Mouse (Mus musculus): ENCODE data around the gene Ficd. TPM values are rescaled to one million over a fixed set of nuclear protein-coding genes. Genes with fewer than 3 reads are reported as not detected.

Gene Ficd
- total RNA-seq, 1 experiment from 2014 or later: 8.2 TPM

DNA sequence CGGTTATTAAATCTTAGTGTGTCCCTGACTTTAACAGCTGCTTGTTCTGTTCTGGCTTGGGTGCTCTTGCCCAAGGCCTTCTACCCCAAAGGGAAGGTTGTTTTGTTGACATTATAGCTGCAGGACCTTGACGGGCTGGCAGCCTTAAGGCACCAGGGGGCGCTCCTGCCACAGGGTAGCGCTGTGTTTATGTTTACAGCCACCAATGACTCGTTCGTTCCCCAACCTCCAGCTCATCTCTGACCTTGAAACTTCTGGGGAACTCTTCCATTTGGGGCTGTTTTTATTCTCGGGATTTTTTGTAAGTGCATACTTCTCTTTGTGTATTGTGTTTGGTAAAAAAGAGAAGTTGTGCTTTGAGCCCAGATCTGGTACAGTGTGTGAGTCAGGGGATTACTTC is 38.1 kb downstream of the Ficd start:
- DNase-seq: peak; percentile 96

DNA sequence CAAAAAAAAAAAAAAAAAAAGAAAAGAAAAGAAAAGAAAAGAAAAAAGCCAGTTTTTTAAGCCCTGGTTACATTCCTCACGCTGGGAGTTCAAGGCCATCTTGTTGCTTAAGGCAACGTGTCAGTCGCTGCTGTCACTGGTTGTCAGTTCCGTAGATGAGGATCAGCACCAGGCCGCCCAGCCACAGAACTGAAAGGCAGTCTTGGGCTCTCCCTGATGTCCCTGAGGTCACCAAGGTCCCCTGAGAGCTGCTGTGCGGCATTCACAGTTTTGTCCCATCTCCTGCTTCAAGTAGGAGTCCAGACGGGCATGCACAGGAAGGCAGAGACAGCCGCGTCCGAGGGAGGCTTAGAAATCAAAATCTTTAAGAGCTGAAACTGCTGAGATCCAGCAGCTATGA is 40.0 kb downstream of the Ficd start:
- DNase-seq: peak; percentile 42

DNA sequence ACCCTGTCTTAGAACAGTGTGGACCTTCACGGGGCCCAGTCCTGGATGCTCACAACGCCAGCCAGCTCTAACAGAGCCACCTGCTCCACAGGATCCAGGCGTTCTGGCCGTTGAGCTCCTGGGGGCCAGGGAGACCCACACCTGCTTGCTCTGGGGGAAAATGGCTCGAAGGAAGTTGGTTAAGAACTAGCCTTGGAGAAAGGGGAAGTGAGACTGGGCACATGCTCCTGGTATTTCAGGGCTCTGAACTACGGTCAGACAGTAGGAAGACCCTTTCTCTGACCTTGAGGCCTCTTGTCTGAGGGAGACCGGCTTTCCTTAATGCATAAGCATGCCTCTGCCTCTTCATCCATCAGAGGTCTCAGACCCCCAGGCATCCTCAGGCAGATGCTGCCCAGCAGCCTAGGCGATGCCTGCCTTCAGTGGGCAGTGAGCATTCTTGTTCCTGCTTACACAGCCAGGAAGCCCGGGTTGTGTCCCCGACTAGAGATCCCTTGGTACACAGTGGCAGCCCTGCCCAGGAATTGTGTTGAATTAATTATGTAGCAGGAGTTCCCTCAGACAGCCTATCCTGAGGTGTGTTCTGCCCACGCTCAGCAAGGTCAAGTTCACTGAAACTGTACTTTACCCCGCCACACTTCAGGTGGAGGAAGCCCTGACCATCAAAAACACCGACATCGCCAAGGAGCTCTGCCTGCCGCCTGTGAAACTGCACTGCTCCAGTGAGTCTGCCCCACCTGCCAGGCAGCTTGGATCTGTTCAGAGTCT is 40.7 kb downstream of the Ficd start:
- DNase-seq: no peak

DNA sequence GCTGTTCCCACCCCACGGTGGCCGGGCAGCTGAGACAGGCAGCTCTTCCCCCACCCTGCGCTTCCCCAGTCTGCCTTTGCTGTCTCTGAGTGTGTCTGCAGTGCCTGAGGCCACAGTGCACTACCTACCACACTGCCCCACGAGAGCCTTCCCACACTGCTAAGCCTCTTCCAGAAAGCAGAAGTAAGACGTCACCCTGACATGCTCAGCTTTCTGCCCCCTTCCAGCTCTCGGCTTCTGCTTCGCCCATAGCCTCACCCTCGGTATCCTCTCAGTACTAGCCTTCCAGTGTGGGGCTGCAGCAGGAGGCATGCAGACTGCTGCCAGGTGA is 41.3 kb downstream of the Ficd start:
- no peak for DNase-seq

DNA sequence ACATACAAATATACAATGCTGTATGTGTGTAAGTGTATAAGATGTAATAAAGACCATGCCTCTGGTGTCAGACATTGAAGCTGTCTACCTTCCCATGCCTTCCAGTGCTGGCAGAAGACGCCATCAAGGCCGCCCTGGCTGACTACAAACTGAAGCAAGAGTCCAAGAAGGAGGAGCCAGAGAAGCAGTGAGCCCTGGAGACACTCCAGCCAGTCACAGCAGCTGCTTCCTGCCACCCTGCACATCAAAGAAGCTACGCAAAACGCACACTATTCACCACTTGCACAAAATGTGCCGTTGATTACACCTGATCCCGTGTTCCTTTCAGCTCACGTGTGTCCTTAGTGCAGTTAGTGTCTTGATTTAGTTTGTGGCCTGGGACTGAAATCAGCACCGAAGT is 42.1 kb downstream of the Ficd start:
- peak; percentile 71 for DNase-seq

DNA sequence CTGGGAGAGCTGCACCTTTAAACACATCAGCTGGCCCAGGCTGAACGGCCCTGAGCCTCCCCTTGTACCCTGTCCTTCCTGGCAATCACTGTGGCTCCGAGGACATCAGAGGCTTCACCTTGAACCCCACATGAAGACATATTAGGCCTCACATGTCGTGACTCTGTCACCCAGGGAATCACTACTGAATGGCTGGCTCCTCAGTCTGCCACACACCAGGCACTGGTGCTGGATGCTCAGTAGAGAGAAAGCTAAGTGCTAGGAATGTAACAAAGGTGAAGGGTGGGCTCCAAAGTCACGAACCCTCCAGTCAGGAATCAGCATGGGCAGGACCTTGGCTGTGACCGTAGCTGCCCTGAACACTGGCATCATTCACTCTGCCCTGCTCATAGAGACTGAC is 44.0 kb downstream of the Ficd start:
- DNase-seq: peak; percentile 68

DNA sequence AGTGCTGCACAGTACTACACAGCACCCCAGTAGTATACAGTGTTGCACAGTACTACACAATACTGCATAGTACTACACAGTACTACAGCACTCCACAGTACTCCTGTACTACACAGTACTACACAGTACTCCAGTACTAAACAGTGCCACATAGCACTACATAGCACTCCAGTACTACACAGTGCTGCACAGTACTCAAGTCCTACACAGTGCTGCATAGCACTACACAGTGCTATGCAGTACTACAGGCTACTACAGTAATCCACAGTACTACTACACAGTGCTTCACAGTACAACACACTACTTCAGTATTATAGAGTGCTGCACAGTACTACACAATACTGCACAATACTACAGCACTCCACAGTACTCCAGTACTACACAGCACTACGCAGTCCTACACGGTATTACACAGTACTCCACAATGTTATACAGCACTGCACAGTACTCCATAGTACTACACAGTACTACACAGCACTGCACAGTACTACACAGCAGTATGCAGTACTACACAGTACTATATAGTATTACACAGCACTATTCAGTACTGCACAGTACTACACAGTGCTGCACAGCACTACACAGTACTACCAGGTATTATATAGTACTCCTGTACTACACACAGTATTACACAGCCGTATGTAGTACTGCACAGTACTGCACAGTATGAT is 44.6 kb downstream of the Ficd start:
- no peak for DNase-seq

DNA sequence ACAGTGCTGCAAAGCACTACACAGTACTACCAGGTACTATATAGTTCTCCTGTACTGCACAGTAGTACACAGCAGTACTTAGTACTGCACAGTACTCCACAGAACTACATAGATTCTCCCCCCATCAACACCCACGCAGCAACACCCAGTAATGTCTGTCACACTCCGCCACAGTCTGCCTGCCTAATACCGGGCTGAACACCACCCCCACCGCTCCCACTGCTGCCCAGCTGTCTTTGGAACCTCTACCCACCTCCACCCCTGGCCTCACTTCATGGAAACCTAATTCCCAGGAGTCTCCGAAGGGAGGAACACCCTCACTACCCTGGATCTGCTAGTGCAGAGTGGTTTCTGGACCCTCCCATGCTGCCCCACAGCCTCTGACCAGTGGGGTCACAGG is 45.2 kb downstream of the Ficd start:
- no peak for DNase-seq

DNA sequence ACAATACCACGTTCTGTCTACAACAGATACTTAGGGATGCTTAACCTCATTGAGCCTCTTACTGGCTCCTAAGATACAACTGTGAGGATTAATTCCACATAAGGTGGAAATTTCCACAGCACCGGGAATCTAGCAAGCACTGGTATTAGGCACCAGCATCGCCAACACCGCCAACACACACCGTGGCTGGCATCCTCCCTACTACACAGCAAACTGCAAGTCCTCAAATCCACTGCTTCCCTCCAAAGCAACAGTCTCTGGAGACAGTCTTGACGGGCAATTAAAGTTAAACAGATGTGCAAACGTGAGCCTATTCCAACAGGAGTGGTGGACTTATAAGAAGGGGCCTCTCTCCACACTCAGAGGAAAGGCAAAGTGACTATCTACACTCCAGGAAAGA is 45.7 kb downstream of the Ficd start:
- no peak for DNase-seq

DNA sequence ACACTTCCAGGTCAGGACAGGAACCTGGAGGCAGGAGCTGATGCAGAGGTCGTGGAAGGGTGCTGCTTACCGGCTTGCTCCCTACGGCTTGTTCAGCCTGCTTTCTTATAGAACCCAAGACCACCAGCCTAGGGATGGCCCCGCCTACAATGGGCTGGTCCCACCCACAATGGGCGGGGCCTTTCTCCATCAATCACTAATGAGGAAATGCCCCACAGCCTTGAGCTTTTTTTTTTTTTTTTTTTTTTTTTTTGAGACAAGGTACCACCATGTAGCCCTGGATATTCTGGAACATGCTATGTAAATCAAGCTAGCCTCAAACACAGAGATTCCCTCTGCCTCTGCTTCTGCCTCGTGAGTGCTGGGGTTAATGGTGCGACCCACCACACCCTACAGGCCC is 46.3 kb downstream of the Ficd start:
- DNase-seq: no peak

DNA sequence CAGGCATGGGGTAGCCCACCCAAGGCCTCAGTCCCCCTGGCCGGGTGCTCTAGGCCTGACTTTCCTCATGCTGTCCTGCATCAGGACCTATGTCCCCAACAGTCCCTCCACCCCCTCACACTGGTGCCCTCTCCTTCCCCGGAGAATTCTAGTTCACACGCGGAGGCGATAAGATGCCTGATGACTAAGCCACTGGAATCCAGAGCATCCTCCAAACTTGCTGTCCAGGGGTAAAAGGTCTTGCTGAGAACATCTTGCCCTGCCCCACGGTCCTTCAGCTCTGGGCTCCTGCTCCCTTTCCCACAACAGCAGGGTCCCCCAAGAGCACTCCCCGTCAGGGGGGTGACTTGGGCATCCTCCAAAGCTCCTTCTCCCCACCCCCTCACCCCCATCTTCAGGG is 47.0 kb downstream of the Ficd start:
- DNase-seq: no peak

DNA sequence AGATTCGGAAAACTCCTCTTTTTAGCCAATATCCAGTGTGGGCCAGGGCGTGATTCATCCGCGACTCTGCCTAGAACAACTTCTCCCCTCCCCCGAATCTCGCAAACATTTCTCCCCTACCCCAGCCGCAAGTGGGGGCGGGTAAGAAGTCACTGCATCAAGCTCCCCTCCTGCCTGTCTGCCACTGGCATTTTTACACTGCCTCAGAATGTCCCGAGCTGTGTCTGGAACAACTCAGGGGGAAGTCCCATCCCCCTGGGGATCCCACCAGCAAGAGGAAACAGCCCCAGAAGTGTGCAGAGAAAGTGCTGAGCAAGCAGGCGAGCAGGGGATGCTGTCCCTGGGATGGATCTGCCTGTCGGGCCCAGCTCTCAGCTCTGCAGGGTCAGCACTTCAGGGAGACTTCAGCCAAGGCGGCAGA is 48.0 kb downstream of the Ficd start:
- DNase-seq: peak; percentile 55

DNA sequence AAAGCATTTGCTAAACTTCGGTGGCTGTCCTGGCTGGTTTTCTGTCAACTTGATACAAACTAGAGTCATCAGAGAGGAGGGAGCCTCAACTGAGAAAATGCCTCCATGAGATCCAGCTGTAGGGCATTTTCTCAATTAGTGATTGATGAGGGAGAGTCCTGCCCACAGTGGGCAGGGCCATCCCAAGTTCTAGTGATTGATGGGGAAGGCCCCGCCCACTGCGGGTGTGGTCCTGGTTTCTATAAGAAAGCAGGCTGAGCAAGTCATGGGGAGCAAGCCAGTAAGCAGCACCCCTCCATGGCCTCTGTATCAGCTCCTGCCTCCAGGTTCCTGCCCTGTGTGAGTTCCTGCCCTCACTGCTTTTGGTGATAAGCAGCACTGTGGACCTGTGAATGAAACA is 48.5 kb downstream of the Ficd start:
- peak; percentile 27 for DNase-seq

DNA sequence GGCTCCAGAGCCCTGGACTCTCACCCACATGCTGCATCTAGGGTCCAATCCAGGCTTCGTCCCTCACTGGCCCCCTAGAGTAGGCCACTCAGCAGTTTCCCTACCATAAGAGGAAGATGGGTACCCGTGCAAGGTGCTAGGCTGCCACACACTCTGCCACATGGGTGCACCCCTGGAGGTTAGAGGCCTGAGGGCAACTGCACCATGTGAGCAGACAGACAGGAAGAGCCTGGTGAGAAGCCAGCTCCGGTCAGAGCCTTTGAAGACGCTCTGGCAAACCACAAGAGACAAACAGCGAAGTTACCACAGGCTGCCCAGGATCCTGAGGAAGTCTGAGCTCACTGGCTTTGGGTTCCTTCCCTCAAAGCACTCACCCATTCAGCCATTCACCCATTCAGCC is 51.4 kb downstream of the Ficd start:
- DNase-seq: no peak

DNA sequence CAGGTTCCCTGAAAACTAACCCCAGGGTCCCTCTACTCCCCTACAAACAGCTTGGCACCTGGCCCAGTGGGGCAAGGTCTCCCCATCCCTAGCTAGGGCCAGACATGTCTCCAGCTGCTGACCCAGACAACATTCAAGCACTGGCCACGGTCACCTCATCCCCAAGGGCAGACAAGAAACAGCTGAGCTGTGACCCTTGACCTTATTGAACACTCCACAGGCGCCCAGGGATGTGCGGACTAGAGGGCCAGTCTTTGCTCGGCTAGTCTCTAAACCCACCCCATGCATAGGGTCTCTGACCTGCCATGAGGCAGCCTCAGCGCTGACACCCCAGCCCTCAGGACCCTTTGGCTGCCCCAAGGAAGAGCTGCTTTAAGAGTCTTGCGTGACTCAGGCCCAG is 53.0 kb downstream of the Ficd start:
- DNase-seq: peak; percentile 34

DNA sequence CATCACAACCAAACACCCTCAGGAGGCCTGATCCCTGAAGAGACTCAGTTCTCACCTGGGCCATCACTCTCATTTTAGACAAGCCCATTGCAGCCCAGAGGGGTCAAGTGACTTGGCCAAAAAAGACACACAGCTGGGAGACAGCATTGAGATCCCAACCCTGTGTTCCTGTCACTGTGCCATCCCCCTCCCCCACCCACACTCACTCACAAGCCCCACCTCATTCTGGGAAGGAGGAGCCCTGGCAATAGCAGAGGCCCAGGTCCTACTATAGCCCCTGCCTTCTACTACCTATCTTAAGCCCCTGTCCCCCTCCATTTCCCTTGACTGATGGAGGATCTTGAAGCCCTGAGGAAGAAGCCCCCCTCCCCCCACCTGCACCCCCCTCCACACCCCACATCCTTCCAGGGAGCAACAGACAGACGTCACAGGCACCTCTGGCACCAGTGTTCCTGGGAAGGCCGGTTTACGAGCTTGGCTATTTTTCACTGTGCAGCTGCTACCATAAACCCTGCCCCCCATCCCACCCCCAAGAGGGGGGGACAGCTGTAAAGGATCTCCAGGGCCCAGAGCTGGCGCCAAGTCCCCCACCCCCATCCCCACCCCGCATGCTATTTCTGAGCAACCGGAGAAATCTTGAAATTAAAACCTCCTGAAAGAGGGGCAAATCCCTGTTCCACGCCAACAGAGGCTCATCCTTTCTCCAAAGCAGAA is 53.6 kb downstream of the Ficd start:
- peak; percentile 33 for DNase-seq

Other genes starting within 250 kb of the Ficd start
- gene Wscd2, start 245.5 kb upstream of the Ficd start, total RNA-seq (2021): 5.1 and 6.5 TPM in 2 replicates
- 10.6 and 11.3 TPM in 2 replicates for gene Cmklr1, start 85.4 kb upstream of the Ficd start, total RNA-seq (2021)
- gene 1700069L16Rik, start 11.0 kb upstream of the Ficd start, total RNA-seq (2021): not detected in 2 replicates
- gene Sart3, start 36.7 kb downstream of the Ficd start, total RNA-seq (2021): 33.8 and 38.4 TPM in 2 replicates
- 429 and 451 TPM in 2 replicates for gene Iscu, start 36.9 kb downstream of the Ficd start, total RNA-seq (2021)
- gene Tmem119, start 64.7 kb downstream of the Ficd start, total RNA-seq (2021): 9.6 and 10.9 TPM in 2 replicates
- 4.1 and 16.3 TPM in 2 replicates for gene Selplg, start 96.8 kb downstream of the Ficd start, total RNA-seq (2021)
- 52.9 and 58.0 TPM in 2 replicates for gene Coro1c, start 173.0 kb downstream of the Ficd start, total RNA-seq (2021)

Data from adrenal gland, postnatal 14 days (tissue).